Mouse (Mus musculus): Measurements from ENCODE around the gene Zgrf1. TPM values are rescaled to one million over a fixed set of nuclear protein-coding genes. Genes with fewer than 3 reads are reported as not detected.

Gene Zgrf1
- 2.8 TPM for polyA plus RNA-seq (2015; fragmentation: Illumina TruSeq; extraction: RNeasy Lipid Tissue Mini Kit (QIAGEN cat#74804); ENCODE audit: low read depth, low replicate concordance)

GRCm38 (mm10) chr3:127552973-127553719 is at the start of gene Zgrf1, which contains the start of gene Larp7:
Zgrf1 (plus strand) TSS chr3:127553489.
Larp7 (minus strand) TSS chr3:127553349.

GRCm38 (mm10) chr3:127633080-127634032 is 80.1 kb downstream of the Zgrf1 start, which contains the start of gene Neurog2:
Neurog2 (plus strand) TSS chr3:127633135.

Other genes with a start within 250 kb of the Zgrf1 start
- 323 TPM for gene Ank2, start 54.1 kb upstream of the Zgrf1 start, polyA plus RNA-seq (2015; fragmentation: Illumina TruSeq; extraction: RNeasy Lipid Tissue Mini Kit (QIAGEN cat#74804); ENCODE audit: low read depth, low replicate concordance)
- 17.1 TPM for gene Larp7, start 140 bp upstream of the Zgrf1 start, polyA plus RNA-seq (2015; fragmentation: Illumina TruSeq; extraction: RNeasy Lipid Tissue Mini Kit (QIAGEN cat#74804); ENCODE audit: low read depth, low replicate concordance)
- gene Neurog2, start 79.6 kb downstream of the Zgrf1 start, polyA plus RNA-seq (2015; fragmentation: Illumina TruSeq; extraction: RNeasy Lipid Tissue Mini Kit (QIAGEN cat#74804); ENCODE audit: low read depth, low replicate concordance) = 0.46 TPM
- gene Alpk1, start 227.0 kb downstream of the Zgrf1 start, polyA plus RNA-seq (2015; fragmentation: Illumina TruSeq; extraction: RNeasy Lipid Tissue Mini Kit (QIAGEN cat#74804); ENCODE audit: low read depth, low replicate concordance) = 2.5 TPM
- gene Tifa, start 236.3 kb downstream of the Zgrf1 start, polyA plus RNA-seq (2015; fragmentation: Illumina TruSeq; extraction: RNeasy Lipid Tissue Mini Kit (QIAGEN cat#74804); ENCODE audit: low read depth, low replicate concordance) = 12.9 TPM

All from brain, adult 10 weeks (tissue).